Mouse (Mus musculus): ENCODE data around the gene Nlrp3.

DNA sequence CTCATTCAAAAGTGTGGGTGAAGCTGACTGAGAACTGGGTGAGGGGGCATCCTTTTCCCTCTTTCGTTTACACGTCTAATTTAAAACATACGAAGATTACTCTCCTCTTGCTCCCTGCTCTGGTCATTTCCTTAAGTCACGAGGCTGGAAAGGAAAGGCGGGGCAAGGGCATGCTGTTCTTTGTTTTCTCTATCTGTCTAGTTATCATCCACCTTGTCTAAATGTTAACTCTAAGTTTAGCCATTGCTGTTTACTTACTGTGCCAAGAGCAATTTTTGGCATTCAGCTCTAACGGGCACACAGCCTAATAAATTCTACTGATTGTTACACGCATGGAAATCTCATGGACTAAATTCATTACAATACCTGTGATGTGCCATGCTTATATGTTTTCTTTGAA lies 57.8 kb downstream of the Nlrp3 start:
- TF ChIP-seq MAFK (IDR thresholded peaks at IDR 0.05; ENCODE audit: insufficient read depth, low read depth, low read length) (no peak), ZC3H11A (IDR thresholded peaks at IDR 0.05; ENCODE audit: borderline replicate concordance, low read depth, low read length) (no peak), ZNF384 (IDR thresholded peaks at IDR 0.05; ENCODE audit: low read depth, low read length) (no peak), HCFC1 (IDR thresholded peaks at IDR 0.05; ENCODE audit: borderline replicate concordance, insufficient read depth, low read length) (no peak)

All from ES-E14 (cell line).